ENCODE assay signal across 19 mouse cellular contexts in the genomic region with DNA sequence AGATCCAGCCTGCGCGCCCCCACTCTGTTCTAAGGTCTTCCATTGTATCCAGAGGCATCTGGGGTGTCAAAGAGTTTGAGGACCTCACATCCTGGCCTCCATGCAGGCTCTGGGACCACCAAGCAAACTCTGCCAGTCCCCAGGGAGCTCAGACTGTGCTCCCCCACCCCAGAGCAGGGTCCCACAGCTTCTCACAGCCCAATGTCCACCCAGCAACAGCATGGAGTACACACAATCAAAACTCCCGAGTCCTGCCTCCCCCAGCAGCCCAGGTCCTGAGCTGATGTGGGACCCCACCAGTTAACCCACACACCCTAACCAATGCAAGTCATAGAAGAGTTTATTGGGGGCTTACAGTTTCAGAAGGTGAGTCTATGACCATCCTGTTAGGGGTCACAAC.
DNase-seq lines count a peak whose midpoint lies in the region; ATAC-seq and TF ChIP-seq lines count a peak whose summit lies in the region.
"Had no signal": no experiment of that assay in that cellular context is flagged by ENCODE, and none has a peak within 500 bp of the region (broad histone marks: within the 10 kb centered on the region; RNA-seq: fewer than 3 reads in every experiment).

No protein-coding gene starts in this region.

- intact Hi-C loops in heart, postnatal 10 days (cut with DNase I), result no loop called here

- H3K36me3 ChIP-seq in kidney, embryonic 16.5 days (ENCODE audit: insufficient read depth, low read length), result no peaks in the 10 kb centered on the region
- H3K36me3 ChIP-seq in kidney, adult 2 months (ENCODE audit: control insufficient read depth, insufficient read depth, low read length), result no peaks in the 10 kb centered on the region
- H3K36me3 ChIP-seq: embryonic facial prominence, embryonic 12.5 days; forebrain, embryonic 15.5 days; heart, embryonic 12.5 days; hindbrain, embryonic 10.5 days had no signal

- H3K9ac ChIP-seq in kidney, embryonic 16.5 days (replicated peaks; ENCODE audit: low read length), result no peak overlapping the region
- H3K9ac ChIP-seq: embryonic facial prominence, embryonic 12.5 days; forebrain, embryonic 15.5 days; heart, embryonic 12.5 days; hindbrain, embryonic 14.5 days had no signal

- H3K27me3 ChIP-seq in kidney, embryonic 16.5 days (ENCODE audit: insufficient read depth, low read length), result no peaks in the 10 kb centered on the region
- no peaks in the 10 kb centered on the region for H3K27me3 ChIP-seq in kidney, adult 2 months (replicated peaks; ENCODE audit: control insufficient read depth, insufficient read depth, low read length)
- H3K27me3 ChIP-seq: embryonic facial prominence, embryonic 12.5 days; forebrain, embryonic 15.5 days; heart, embryonic 12.5 days had no signal

- H3K27ac ChIP-seq in kidney, embryonic 16.5 days (ENCODE audit: low read length), result no peak overlapping the region
- no peak overlapping the region for H3K27ac ChIP-seq in kidney, adult 2 months (ENCODE audit: insufficient read depth, low read depth, low read length)
- H3K27ac ChIP-seq: embryonic facial prominence, embryonic 12.5 days; forebrain, embryonic 15.5 days; heart, adult 2 months; hindbrain, embryonic 10.5 days; hindbrain, embryonic 14.5 days had no signal

- ATAC-seq in kidney, embryonic 16.5 days (ENCODE audit: low FRiP score, low TSS enrichment), result 0 out of 2 replicates have a peak, but pooled peaks have one; percentile 15
- ATAC-seq: forebrain, embryonic 15.5 days had no signal

- TF ChIP-seq CTCF in kidney, adult 2 months (conservative IDR thresholded peaks at IDR 0.05; ENCODE audit: insufficient read depth, insufficient read length, low read depth, low read length), result no peak

- H3K4me2 ChIP-seq in kidney, embryonic 16.5 days (replicated peaks; ENCODE audit: low read depth, low read length), result no peak overlapping the region
- H3K4me2 ChIP-seq: embryonic facial prominence, embryonic 12.5 days; forebrain, embryonic 15.5 days; heart, embryonic 12.5 days; hindbrain, embryonic 14.5 days had no signal

- no peak overlapping the region for H3K4me3 ChIP-seq in kidney, embryonic 16.5 days (ENCODE audit: low read length)
- H3K4me3 ChIP-seq in kidney, adult 2 months (ENCODE audit: insufficient read depth, low read depth, low read length), result no peak overlapping the region
- H3K4me3 ChIP-seq: embryonic facial prominence, embryonic 12.5 days; forebrain, embryonic 15.5 days; heart, adult 2 months; heart, embryonic 12.5 days; hindbrain, embryonic 10.5 days had no signal

- TF ChIP-seq POLR2A in kidney, adult 2 months (IDR thresholded peaks at IDR 0.05; ENCODE audit: low read depth, low read length), result no peak

- no peaks in the 10 kb centered on the region for H3K4me1 ChIP-seq in kidney, embryonic 16.5 days (ENCODE audit: insufficient read depth, low read length)
- H3K4me1 ChIP-seq in kidney, adult 2 months (ENCODE audit: control insufficient read depth, insufficient read depth, low read length), result no peaks in the 10 kb centered on the region
- H3K4me1 ChIP-seq: embryonic facial prominence, embryonic 12.5 days; forebrain, embryonic 15.5 days; hindbrain, embryonic 10.5 days had no signal

- DNase-seq in heart, adult 11 months, result peak; percentile 63
- DNase-seq in heart, postnatal 10 days, result no peak
- no peak for DNase-seq in kidney, adult 2 months
- peak; percentile 22 for DNase-seq in testis, postnatal 10 days (ENCODE audit: low spot score)
- no peak for DNase-seq in testis, postnatal 14 days (ENCODE audit: low spot score)
- DNase-seq in B cell, adult 2 months, result no peak
- DNase-seq: adrenal gland, postnatal 10 days; cerebellum, adult 11 months; cerebellum, adult 8-10 months; cerebellum, postnatal 14 days; embryo, embryonic 11 days; gastrocnemius, postnatal 36 days had no signal

- no peaks in the 10 kb centered on the region for H3K9me3 ChIP-seq in kidney, embryonic 16.5 days (ENCODE audit: low read length)
- H3K9me3 ChIP-seq: embryonic facial prominence, embryonic 12.5 days; forebrain, embryonic 15.5 days; heart, embryonic 12.5 days; hindbrain, embryonic 10.5 days had no signal

- 76% methylated on average over 3 of the region's 3 CpGs for WGBS in kidney, embryonic 16.5 days
- WGBS in kidney, adult 2 months, result 97% methylated on average over 3 of the region's 3 CpGs

Comparison
In these comparisons a context has a peak if more than half of its experiments do, and no peak if none do; other contexts are left out.
1. DNase-seq: peak in heart, adult 11 months (single experiment) and testis, postnatal 10 days (single experiment); none in heart, postnatal 10 days (0 of 2), kidney, adult 2 months (single experiment), testis, postnatal 14 days (single experiment) and B cell, adult 2 months (0 of 2).